Mouse (Mus musculus) limb, embryonic 14.5 days (tissue): Measurements from ENCODE around the gene Aim2. TPM values are rescaled to one million over a fixed set of nuclear protein-coding genes. Genes with fewer than 3 reads are reported as not detected.

Experiments used
- polyA plus RNA-seq, 2 experiments: library from polyadenylated mRNA; depleted of rRNA in 1 of 2; stranded (reverse) in 1 of 2; unstranded in 1 of 2; fragments of >200 nt; fragmentation: Nextera tagmentation in 1 of 2; extraction: Ambion mirVana in 1 of 2; gene quantifications; 2 replicates each; pipeline versions ENCODE4 v1.2.1 to v1.2.3; 2012 to 2014

Aim2 gene
- polyA plus RNA-seq, 2 experiments: 0.80 to 1.1 TPM

Other genes starting within 250 kb of the Aim2 start
- gene Olfr1408, start 213.5 kb upstream of the Aim2 start, polyA plus RNA-seq (2012; rRNA removed): not detected in 2 replicates
- gene Olfr1408, start 213.5 kb upstream of the Aim2 start, polyA plus RNA-seq (2014; fragmentation: Nextera tagmentation; extraction: Ambion mirVana): not detected in 2 replicates
- gene Olfr1406, start 160.2 kb upstream of the Aim2 start, polyA plus RNA-seq (2012; rRNA removed): not detected in 2 replicates
- gene Olfr1406, start 160.2 kb upstream of the Aim2 start, polyA plus RNA-seq (2014; fragmentation: Nextera tagmentation; extraction: Ambion mirVana): not detected in 2 replicates
- gene Olfr218, start 153.1 kb upstream of the Aim2 start, polyA plus RNA-seq (2012; rRNA removed): not detected in 2 replicates
- not detected in 2 replicates for gene Olfr218, start 153.1 kb upstream of the Aim2 start, polyA plus RNA-seq (2014; fragmentation: Nextera tagmentation; extraction: Ambion mirVana)
- not detected in 2 replicates for gene Olfr1404, start 138.5 kb upstream of the Aim2 start, polyA plus RNA-seq (2012; rRNA removed)
- not detected in 2 replicates for gene Olfr1404, start 138.5 kb upstream of the Aim2 start, polyA plus RNA-seq (2014; fragmentation: Nextera tagmentation; extraction: Ambion mirVana)
- gene Fcer1a, start 123.7 kb upstream of the Aim2 start, polyA plus RNA-seq (2012; rRNA removed): 0.09 and 0.13 TPM in 2 replicates
- 0.28 TPM in 1 of 2 replicates, not detected in the other for gene Fcer1a, start 123.7 kb upstream of the Aim2 start, polyA plus RNA-seq (2014; fragmentation: Nextera tagmentation; extraction: Ambion mirVana)
- gene Olfr418, start 84.9 kb upstream of the Aim2 start, polyA plus RNA-seq (2012; rRNA removed): not detected in 2 replicates
- not detected in 2 replicates for gene Olfr418, start 84.9 kb upstream of the Aim2 start, polyA plus RNA-seq (2014; fragmentation: Nextera tagmentation; extraction: Ambion mirVana)
- not detected in 2 replicates for gene Mptx2, start 73.1 kb upstream of the Aim2 start, polyA plus RNA-seq (2012; rRNA removed)
- gene Mptx2, start 73.1 kb upstream of the Aim2 start, polyA plus RNA-seq (2014; fragmentation: Nextera tagmentation; extraction: Ambion mirVana): not detected in 2 replicates
- 2.1 and 2.2 TPM in 2 replicates for gene Ackr1, start 17.1 kb upstream of the Aim2 start, polyA plus RNA-seq (2012; rRNA removed)
- gene Ackr1, start 17.1 kb upstream of the Aim2 start, polyA plus RNA-seq (2014; fragmentation: Nextera tagmentation; extraction: Ambion mirVana): 1.1 TPM in 2 replicates
- 4.7 and 6.1 TPM in 2 replicates for gene Cadm3, start 16.8 kb downstream of the Aim2 start, polyA plus RNA-seq (2012; rRNA removed)
- 2.0 and 2.2 TPM in 2 replicates for gene Cadm3, start 16.8 kb downstream of the Aim2 start, polyA plus RNA-seq (2014; fragmentation: Nextera tagmentation; extraction: Ambion mirVana)
- gene Ifi206, start 140.2 kb downstream of the Aim2 start, polyA plus RNA-seq (2012; rRNA removed): 0.11 and 0.18 TPM in 2 replicates
- gene Ifi206, start 140.2 kb downstream of the Aim2 start, polyA plus RNA-seq (2014; fragmentation: Nextera tagmentation; extraction: Ambion mirVana): 0.07 and 0.10 TPM in 2 replicates
- gene Ifi214, start 185.1 kb downstream of the Aim2 start, polyA plus RNA-seq (2012; rRNA removed): not detected in 2 replicates
- not detected in 2 replicates for gene Ifi214, start 185.1 kb downstream of the Aim2 start, polyA plus RNA-seq (2014; fragmentation: Nextera tagmentation; extraction: Ambion mirVana)
- 0.04 and 0.10 TPM in 2 replicates for gene Ifi213, start 248.4 kb downstream of the Aim2 start, polyA plus RNA-seq (2012; rRNA removed)
- not detected in 2 replicates for gene Ifi213, start 248.4 kb downstream of the Aim2 start, polyA plus RNA-seq (2014; fragmentation: Nextera tagmentation; extraction: Ambion mirVana)